Mouse (Mus musculus): ENCODE measurements around the gene Arhgef26.

The Arhgef26 gene

DNA sequence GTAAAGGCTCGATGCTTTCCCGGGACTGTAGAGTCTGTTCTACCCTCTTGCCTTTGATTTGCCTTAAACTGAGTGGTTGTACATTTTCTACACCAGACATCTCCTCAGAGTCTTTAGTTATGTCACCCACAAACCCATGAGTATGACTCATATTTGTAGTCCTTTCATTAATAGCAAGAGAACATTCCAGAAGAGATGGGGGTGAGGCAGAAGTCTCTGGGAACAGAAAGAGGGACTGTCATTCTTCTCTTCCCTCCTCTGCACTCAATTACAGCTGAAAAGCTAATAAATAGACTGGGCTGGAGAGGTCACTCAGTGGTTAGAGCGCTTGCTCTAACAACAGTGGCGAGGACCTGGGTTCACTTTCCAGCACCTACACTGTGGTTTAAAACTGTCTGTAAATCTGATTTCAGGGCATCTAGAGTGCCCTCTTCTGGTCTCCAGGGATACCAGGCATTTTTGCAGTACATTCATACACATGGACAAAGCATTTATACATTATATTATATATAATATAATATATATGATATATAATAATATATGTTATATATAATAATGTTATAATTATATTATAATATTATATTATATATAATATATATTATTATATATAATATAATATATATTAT lies 111.8 kb downstream of the Arhgef26 start:
- DNase-seq: no peak

DNA sequence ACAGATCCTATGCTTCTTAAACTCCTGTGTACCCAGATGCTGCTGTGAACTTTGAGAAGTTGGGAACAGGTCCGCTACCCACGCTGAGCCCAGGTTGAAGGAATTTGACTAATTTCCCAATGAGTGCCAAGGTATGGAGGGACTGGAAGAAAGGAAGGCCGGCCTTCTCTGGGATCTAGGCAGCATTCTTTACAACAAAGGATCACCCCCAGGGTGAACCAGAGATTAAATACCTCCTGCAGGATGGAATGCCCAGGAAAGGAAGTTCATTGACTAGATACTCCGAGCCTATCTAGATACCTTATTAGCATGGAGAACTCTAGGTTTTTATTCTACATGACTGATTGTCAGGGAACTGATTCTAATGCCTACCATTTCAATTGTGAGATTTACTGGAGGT lies 114.8 kb downstream of the Arhgef26 start:
- no peak for DNase-seq

DNA sequence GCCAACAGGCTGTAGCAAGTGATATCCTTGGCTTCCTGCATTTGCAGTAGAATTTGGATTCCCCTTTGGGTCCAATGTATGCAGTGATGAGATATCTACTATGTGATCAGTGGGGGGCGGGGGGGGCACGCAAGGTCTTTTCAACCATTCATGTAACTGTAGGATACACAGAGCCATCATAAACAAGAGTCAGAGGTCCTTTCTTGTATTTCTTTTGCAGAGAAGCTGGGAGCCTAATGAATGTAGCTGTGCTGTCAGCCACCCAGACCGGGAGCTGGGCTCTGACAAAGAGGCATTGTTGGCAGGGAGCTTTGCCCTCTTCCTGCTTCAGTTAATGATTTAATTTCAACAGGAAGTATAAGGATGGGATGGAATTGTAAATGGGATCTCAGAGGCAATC lies 116.0 kb downstream of the Arhgef26 start:
- peak; percentile 15 for DNase-seq

DNA sequence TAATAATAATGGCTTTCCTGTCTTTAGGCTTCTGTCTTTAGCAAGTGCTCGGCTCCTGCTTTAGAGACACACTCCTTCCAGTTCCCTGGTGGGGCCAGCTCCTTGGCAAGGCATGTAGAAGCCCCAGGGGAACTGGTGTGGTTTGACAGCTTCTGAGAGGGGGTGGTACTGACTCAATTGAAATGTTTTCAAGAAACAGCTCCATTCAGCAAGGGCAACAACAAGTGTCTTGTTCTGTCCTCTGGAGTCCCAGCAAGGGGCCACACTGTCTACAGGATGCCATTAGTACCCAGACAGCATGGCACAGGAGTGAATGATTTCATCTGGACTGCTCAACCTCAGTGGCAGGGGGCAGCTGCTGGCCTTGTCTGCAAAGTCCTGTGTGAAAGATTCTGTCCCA lies 117.7 kb downstream of the Arhgef26 start:
- no peak for DNase-seq

DNA sequence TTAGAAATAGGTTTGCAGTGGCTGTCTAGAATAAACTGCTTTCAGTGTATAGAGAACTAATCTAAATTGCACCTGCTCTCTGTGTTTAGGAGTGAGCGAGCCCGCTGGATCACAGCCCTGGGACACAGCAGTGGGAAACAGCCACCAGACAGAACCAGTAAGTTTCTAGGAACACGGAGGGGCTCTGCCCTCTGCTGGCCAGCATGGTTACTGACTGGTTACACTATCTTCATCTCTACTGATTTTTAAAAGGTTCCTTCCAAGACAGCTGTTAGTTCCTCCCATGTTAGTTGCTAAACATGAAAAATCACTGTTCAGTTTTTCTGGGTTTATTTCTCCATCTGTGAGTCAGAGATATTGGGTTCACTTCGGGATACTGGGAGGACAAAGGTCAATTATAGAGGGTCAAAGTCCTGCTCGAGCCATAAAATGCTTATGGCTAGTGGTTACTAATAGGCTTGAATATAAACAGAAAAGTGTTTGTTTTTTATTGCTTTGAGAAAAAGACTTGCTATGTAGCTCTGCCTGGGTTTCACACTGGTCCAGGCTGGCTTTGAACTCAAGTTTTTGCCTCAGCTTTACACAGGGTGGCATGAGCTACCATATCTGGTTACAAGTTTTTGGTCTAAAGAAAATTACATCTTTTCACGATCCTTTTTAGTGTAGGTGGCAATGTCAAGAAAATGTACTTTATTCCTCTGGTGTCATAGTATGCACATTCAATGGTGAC lies 120.3 kb downstream of the Arhgef26 start:
- peak; percentile 80 for DNase-seq

DNA sequence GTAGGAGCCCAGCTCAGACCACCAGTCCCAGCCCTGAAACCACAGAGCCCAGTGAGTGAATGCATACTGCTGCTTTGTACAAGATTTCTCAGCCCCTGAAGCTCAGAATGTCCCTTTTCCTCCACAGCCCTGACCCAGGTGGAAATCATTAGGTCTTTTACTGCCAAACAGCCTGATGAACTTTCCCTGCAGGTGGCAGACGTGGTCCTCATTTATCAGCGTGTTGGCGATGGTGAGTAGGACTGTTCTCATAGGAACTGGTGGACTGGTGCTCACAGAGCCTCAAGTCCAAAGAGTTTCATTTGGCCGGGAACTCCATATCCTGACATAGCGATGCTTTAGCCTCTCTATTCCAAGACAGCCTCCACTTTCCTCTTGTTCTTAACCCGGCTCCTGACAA lies 121.3 kb downstream of the Arhgef26 start:
- no peak for DNase-seq

DNA sequence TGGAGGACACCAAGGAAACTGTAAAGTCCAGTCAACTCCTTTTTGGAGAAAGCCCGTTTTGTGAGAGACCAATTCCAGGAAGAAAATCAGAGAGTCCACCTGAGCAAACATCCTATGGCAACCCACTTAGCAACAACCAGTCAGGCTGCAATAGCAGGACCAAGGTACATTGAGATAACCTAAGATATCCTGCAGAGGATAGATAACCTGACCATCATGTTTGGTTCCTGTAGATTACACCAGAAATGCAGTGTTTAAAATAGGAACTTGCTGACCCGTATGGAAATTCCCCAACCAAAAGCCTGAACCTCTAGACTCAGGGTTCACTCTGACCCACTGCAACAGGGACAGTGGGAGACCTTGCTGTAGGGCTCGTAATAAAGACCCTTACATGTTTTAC lies 126.1 kb downstream of the Arhgef26 start:
- no peak for DNase-seq

DNA sequence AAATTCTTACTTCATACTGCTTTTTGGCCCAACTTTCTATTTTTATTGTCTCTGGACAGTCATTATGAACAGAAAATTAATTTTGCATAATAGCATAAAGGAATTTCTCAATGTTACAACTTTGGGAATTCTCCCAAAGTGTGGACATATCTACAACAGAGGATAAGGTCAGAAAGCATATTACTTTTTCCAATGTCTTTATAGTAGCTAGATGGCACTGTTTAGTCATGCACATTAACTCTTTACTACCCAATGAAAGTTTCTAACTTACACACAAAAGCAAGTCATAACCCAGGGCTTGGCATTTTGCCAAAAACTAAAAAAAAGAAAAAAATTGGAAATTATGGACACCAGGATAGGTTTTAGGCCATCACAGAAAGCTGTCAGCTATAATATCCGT lies 132.0 kb downstream of the Arhgef26 start:
- no peak for DNase-seq

DNA sequence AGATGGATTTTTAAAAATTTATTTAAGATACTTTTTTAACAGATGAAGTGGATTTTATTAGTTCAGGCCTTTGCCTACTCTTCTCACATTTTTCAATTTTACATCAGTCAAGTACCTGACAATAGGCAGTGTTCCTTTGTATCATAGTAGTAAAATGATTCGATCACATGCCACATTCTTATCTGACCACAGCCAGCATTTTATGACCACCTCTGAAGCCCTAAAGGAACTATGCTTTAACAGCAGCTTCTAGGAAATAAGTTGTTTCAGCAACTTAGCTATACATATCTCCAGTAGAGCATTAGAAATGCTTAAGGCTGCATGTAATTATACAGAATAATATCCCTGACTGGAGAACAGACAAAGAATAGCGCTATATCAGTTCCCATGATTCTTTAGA lies 146.2 kb downstream of the Arhgef26 start:
- DNase-seq: no peak

DNA sequence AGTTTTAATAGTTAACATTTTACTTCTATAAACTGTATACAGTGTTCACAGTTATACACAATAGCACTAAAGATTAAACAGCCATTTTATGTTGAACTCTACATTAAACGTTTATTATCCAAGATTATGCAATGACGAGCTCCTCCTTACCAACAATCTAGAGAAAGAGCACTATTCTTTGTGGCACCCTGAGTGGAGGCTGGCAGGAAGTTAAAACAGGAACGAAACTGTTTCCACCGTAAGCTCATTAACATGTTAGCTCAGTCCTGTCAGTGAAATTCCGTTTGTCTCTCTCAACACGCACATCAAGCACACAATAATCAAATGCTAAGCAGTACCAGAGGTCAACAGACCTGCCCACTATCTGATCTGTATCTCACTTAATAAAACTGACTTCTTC lies 154.4 kb downstream of the Arhgef26 start:
- DNase-seq: no peak

DNA sequence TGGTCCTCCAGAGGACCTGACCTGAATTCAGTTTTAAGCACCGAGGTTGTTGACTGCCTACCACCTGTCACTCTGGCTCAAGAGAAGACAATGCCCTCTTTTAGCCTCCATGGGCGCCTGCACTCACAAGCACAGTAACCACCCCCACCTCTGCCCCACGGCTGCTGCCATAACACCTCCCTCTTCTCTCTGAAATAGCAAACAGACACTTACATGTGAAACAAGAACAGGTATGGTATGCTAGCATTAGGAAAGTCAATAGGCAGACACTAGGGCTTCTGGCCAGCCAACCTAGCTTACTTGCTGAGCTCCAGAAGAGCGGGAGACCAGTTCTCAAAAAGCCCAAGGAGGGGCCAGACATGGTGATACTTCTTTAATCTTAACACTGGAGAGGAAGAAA lies 161.2 kb downstream of the Arhgef26 start:
- no peak for DNase-seq

DNA sequence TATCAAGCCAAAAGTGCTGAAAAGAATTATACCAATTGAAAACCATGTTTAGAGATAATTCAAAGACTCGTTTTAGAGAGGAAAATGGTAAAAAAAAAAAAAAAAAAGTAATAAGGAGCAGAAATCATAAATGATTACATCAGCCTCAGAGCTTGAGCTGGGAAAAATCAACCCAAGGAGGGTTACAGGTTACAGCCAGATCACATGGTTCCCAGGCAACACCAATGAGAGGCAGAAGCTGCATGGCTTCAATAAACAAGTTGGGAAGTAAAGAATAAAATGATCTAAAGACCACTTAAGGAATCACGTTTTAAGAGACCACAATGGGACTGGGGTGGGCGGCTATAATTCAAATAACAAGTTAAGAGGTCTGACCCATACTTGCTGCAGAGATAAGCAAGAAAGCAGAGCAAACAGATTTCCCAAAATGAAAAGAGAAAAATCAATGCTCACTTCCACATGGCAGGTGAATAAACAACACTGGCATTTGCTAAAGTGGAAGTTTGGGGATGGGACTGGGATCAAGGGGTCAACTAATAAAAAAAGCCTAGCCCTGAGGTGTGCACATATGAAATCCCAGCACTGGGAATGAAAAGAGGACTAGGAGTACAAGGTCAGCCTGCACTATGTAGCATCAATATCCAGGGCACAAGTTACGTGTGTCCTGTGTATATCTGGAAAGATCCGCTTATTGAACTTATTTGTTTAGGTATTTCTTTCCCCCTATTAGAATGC lies 167.2 kb downstream of the Arhgef26 start:
- DNase-seq: no peak

DNA sequence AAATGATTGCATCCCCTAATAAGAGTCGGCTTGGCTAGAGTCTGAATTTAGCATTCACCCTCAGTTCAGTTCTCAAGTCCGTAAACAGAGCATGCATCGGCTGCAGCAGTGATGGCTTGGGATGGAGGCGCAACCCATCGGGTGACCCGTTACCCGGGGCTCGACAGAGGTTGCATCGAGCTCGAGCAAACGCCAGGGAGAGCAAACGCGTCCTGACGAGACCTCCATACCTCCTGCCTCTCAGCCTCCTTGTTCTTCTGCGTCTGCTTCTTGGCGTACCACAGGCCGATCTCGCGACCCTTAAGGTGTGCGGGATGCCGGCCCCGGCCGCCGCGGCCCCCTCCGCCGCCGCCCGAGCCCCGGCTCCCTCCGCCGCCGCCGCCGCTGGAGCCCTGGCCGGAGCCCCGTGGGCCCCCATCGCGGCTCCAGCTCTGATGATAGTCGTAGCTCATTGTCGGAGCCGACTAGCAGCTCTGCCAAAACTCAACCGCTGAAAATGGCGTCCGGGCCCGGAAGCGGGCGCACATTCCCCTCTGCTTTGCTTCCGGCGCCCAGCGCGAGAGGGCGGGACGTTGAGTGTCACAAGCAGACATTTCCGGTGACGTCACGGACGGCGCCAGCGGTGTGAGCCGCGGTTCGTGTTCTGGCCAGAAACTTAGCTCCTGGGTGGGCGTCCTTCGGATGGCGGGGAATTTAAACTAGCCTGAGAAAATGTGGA lies 168.5 kb downstream of the Arhgef26 start, which contains the start of gene Dhx36:
TSS of gene Dhx36 (minus strand) at position 517 of the 718 bp plus-strand sequence.
- DNase-seq: peak; percentile 97

DNA sequence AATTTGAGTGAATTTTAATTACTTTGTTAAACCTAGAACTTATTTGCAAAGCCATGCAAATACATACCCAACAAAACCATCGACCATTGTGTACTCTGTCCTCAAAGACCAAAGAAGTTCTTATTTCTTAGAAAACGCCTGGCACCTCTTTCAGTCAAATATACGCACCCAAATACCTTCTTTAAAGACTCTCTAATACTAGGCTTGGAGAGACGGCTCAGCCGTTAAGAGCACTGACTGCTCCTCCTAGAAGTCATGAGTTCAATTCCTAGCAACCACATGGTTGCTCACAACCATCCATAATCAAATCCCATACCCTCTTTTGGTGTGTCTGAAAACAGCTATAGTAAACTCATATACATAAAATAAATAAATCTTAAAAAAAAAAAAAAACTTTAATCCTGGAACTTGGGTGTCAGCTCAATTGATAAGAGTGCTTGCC lies 169.1 kb downstream of the Arhgef26 start:
- DNase-seq: no peak

Measured in lung, postnatal 14 days (tissue).